Mouse (Mus musculus) right cerebral cortex, postnatal 14 days (tissue): ENCODE data around the gene Lgsn.

ENCODE experiments used
- DNase-seq: peaks from one replicate; pipeline ENCODE4 v3.0.0; 2022

Gene Lgsn

DNA sequence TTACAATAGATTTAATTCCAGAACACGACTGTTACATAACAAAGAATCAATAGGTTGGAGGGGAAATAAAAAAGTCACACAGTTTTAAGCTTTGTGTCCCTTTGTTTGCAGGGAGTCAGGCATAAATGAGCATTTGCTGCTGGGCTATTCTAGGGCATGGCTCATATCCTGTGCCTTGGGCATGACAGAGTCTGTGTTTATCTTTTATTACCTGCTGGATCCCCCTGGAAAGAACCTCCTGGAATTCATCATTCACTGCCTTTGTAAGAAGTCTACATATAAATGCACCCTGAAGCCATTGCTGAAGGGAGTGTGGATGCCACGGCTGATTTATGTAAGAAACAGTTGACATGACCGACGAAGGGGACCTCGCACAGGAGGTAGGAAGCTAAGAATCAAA lies at the start of gene Lgsn:
Lgsn (plus strand) TSS at position 301 of the 400 bp plus-strand sequence.
- DNase-seq, result no peak

DNA sequence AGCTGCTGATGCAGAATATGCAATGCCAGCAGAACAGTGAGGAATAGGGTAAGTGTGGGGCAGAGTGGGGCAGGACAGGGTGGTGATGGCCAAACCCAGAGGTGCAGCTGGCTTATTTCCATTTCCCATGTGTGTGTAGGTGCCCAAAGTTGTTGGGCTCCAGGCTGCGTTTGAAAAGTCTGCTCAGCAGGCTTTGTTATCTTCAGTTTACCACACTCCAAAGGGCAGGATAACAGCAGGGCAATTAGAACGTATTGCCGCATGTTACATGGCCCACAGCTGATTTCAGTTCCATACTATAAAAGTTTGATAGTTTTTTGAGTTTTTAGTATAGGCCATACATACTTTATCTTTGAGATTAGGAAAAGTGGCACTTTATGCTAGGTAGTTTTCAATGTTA lies 37.8 kb upstream of the Lgsn start:
- DNase-seq, result no peak

DNA sequence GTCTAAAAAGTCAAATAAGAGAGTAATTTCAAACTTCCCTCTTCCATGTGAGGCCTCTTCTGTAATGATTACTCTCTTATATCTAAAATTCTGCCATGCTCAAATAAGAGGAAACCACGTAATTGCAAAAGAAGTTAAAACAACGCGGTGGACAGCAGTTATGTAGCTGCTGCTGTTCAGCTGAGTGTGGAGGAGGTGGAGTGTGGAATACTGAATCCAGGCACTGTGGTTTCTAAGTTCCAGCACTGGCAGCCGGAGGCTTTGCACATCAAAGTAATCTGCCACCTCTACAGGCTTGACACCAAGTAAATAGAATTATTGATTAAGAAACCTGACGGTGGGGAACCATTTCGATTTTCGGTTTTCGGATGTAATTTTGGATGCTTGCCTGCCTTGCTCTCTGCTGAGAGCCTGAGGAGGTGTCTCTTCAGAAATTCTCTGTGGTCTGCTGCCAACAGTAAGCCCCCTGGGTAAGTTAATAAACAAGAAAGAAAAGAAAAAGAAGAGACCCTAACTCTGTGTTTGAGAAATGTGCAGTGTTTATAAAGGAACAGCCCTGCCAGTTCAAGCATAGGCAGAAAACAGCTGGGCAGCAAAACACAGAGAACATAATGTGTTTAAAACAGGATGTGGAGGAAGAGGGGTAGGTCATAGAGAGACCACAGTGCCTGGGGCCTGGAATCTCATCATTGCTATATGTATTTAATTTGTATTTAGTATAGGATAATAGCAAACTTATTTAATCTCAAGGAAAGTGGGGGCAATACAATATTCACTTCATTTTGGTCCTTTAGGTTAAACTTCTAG lies 33.7 kb upstream of the Lgsn start:
- DNase-seq, result no peak

DNA sequence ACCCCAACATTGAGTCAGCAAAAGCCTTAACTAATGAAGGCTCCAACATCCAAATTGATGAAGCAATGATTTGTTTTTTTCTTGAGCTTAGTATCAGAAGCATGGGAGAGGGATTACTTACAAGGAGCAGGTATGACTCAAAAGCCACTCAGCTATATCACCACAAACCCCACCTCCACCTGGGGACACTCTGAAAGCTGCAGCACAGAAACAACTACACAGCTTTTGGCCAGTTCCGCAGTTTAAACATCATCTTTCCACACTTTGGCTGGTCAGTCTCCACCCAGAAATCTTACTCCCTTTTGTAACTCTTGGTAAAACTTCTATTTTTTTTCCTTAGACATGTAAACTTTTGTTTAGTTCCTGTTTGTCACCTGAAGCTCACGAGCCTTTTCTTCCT lies 32.6 kb upstream of the Lgsn start:
- DNase-seq, result no peak

DNA sequence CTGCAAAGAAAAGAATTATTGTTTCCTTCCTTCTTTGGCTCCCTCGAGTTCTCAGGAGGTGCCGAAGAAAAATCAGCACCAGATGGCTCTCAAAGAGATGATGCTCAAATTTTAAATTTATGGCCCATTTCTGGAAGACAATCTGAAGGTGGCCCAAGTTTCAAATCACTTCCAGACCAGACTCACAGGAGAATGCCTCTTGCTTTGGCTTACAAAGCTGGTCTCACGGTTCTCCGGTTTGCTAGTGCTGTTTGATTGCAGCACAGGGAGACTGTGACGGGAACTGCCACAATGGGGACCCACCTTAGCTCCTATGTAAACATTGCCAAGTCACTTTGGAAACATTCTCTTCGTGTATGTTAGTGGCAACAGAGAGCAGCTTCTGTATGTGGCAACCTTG lies 26.5 kb upstream of the Lgsn start:
- no peak for DNase-seq

DNA sequence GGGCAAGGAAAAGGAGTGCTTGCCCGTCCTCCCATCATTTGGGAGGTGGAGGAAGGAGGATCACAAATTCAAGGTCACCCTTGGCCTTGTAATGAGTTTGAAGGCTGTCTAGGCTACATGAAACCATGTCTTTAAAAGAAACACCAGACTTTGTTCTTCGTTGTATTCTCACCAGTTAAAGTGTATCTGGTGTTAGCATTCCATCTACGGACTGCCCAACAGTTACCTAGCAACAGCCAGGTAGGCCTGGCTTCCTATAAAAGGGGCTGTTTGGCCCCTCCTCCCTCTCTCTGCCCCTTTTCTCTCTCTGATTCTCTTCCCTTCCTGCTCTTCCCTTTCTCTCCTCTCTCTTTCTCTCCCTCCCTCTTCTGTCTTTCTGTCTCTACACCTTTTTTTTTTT lies 25.7 kb upstream of the Lgsn start:
- no peak for DNase-seq

DNA sequence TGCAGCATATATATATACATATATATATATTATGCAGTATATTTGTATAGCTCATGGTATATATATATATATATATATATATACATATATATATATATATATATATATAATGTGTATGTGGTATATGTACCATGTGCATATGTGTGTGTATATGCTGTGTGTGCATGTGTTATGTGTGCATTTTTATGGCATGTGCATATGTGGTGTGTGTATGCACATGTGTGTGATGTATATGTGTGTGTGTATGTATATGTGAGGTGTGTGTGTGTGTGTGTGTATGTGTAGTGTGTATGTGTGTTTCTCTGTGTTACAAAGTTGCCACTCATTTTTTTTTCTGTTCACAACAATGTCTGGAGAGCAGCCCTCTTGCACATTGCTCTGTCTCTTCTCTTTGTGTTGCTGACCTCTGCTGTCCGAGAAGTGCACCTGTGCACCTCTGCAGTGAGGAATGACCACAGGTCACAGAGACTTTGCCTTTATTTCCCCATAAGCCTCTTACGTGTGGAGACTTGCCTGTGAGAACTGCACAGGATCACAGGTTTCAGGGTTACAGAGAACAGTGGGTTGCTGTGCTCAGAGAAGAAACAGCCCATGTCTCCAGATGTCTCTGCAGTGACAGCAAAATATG lies 23.3 kb upstream of the Lgsn start:
- no peak for DNase-seq

DNA sequence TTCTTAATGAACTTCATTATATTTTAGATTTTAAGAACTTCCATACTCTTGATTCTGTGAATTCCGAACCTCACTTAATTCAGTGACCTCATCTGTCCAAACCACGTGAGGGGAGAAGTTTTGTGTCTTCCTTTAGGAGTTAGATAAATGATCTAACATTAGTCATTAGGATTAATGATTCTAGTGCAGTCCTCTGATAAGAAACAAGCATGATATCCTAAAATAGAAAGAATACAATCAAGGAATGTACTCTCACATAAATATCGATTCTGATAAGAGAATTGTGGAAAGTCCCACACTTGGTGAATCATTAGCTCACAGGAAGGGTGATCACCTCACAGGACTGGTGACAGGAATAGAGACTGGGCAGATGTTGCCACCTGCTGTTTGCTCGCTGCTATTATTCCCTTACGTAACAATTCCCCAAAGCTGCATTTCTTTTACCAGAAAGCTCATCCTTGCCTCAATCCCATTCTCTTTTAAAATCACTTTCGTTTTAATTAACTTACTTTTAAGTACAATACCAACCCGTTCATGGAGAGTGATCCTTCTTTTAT lies 22.3 kb upstream of the Lgsn start:
- DNase-seq, result peak; percentile 25

DNA sequence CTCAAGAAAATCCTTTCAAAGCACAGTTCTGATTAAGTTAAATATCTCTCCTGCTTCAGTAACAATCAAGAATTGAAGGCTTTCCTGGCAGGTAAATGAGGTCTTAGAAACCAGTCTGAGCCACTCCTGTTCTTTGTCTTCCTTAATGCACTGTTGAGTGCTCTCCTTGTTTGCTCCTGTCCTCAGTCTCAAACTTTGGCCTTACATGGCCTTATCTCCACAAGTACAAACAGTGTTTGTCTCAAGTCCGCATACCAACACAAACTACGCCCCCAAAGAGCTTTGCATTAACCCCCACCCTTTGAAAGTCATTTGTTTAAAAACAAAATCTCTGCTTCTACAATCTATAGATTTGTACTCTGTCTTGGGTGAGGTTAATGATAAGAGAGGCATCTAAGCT lies 20.0 kb upstream of the Lgsn start:
- DNase-seq, result no peak

DNA sequence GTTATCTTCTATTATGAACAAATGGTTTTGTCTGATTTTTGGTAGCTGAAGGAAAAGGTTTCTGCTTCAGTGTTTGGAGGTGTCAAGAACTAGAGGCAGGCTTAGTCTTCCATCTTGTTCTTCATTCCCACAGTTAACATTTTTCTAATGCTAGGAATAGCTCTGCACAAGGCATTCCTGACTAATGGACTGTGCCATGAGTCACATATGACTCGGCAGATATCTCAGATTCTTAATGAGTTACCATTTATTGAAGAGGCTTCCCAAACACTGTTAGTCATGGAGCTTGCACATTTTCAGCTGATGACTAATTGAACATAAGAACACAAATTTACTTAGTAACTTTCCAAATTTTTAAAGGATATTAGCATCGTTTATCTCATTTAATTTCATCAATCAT lies 19.3 kb upstream of the Lgsn start:
- DNase-seq, result no peak

DNA sequence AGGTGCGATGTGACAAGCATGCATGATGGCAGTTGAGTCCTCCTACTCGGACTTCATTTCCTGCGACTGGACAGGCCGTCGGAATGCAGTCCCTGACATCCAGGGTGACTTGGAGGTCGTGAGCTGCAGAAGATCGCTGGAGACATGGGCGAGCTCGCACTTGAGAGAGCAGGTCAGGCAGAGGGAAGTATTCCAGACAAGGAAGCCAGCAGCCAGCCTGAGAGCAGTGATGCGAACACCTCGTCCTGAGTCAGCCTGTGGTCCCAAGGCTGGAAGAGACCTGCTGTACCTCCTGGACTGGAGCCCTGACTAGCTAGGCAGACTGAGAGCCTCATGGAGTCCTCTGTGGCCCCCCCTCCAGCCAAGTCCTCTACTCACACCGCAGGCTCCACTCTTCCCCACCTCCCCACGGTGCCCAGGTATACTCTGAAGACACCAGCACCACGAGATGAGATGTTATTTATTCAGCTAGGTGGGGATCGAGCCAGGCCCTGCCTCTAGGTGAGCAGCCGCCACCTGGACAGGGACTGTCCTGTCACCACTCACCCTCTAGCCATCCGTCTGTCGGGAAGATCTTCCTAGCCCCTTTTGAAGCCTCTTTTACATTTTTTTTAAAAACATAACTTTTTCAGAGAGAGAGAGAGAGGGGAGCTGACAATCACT lies 11.5 kb upstream of the Lgsn start:
- no peak for DNase-seq

DNA sequence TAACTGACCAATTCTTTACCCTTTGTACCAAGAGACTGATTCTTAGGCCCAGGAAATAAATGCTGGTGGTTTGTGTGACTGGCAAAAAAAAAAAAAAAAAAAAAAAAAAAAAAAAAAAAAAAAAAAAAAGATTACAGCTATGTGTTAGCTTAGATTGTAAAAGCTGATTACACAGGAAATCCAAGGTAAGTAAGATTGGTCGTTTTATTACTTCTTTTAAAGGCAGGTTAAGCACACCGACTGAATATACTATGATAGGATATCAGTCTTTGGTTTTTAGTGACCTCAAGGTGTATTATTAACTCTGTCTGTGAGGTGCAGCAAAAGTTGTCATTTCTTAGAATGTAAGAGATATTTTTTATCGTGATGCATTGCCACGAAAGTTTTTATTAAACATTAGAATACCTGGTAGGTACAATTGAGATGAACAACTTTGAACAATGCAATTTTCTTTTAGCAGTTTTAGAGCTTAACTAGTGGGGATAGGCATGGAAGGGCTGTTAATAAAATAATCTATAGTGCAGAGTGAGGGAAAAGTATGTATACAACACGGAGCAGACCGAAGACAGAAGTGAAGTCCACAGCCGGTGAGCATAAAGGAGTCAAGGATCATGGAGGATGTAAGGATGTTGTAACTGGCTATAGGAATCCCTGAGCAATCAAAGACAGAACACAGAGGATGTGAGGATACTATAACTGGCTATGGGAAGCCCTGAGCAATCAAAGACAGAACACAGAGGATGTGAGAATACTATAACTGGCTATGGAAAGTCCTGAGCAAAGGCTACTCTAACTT lies 10.7 kb upstream of the Lgsn start:
- no peak for DNase-seq

DNA sequence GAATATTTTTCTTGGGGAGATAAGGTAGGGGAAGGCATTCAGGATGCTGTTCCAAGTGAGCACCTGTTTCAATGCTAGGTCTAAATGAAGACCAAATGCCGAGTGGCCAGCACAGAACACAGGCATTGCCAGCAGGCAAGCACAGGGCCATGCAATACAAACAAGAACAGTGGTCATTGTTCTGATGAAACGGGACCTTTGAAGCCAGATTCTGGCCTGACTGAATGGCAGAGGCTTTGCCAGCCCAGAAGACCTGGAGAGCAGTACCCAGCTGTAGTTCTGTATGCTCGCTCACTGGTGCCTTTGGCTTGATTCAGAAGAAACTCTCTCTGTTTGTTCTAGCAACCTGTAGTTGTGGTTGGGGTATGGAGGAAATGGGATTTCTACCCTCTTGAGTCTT lies 800 bp upstream of the Lgsn start:
- DNase-seq, result no peak

DNA sequence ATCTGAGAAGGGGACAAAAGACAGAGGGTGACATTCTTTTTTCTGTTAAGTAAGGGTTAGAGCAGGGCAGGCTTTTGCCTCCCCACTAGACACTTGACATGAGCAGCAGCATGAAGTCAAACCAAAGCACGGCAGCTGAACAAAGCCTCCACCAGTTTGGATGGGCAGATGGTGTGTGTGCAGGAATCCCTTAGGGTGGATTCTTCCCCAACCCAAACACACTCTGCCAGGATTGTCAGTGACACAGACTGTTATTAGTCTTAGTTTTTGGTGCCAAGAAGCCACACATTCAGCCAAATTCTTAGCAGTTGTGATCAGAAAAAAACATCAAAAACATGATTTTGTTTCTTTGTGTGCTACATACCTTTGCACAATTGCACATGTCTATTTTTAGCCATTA lies 2.1 kb downstream of the Lgsn start:
- no peak for DNase-seq

DNA sequence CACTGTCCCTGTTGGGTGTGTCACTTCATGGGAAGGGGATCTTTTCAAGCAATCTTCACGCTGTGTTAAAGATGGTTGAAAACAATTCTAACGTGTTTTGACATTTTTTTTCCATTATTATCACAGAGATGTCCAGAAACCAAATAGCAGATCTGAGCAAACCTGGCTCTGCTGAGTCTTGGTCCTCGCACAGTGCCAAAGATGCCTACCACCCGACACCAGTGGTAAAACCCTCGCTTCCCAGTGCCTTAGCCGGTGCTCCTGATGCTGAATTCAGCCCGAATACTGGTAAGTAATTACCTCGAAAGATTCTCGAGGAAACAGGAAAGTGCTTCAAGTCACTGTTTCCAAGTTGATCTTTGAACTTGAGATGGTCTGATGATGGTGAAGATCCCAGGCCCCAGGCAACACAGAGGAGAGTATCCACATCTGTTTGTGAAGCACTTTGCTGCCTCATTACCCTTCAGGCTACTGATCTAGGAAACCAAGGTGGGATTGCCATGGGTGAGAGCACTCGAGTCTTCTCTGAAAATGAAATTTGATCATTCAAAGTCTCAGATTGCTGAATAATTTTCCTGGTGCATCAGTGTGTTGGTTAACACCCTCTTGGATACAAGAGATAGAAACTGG lies 14.2 kb downstream of the Lgsn start:
- DNase-seq, result no peak

DNA sequence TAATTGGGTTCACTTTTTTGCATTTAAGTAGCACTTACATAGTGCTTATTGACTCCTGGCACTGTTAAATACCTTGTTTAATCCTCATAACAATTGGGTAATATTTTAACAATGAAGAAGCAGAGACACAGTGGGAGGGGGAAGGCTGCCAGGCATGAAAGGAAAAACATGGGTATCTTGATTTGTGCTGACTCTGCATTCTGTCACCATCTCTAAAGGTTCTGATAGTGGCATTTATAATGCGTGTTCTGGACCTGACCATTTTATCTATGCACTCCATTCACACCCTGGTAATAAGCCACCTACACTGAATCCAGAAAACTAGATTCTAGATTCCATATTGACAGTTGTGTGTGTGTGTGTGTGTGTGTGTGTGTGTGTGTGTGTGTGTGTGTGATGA lies 19.4 kb downstream of the Lgsn start:
- DNase-seq, result no peak

DNA sequence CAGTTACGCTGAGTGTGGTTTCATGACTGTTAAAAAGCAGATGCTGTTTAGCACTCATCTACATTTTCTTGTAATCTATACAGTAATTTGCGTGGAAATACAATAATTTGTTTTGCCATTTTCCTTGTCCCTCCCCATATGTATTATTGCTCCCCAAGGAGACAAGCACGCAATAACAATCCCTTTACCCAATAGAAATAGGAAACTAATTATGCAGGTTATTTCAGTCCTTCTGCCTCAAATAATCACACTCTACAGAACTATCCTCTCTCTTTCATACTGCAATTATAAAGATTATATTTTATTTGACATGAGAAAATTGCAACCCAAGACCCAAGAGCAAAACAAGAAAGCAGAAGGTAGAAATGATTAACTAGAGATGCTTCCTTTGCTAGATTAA lies 20.8 kb downstream of the Lgsn start:
- DNase-seq, result no peak

DNA sequence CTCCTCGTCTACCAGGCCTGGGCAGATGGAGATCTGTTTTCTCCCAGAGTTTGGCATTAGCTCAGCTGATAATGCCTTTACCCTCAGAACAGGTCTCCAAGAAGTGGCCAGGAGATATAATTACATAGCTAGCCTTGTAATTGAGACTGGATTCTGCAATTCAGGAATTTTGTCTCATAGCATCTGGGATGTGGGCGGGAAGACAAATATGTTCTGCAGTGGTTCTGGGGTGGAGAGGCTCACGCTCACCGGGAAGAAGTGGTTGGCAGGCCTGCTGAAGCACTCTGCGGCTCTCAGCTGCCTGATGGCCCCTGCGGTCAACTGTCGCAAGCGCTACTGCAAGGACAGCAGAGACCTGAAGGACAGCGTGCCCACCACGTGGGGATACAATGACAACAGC lies 27.6 kb downstream of the Lgsn start:
- DNase-seq, result no peak

DNA sequence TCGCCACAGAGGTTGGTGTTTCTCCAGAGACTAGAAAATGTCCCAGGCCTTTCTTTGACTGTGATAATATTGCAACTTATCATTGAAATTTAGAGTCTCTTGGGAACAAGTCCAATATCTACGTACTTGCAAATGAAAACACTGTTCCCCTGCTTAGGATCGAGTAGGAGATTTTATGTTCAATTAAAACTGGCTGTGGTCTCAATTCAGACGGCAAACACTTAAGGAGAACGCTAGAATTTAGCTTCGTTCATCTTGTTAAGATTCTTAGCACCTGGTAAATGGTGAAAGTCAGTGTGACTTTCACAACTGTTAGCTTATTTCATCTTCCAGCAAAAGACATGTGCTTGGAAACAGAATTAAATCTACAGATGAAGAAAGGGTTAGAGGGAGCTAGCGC lies 29.1 kb downstream of the Lgsn start:
- no peak for DNase-seq

DNA sequence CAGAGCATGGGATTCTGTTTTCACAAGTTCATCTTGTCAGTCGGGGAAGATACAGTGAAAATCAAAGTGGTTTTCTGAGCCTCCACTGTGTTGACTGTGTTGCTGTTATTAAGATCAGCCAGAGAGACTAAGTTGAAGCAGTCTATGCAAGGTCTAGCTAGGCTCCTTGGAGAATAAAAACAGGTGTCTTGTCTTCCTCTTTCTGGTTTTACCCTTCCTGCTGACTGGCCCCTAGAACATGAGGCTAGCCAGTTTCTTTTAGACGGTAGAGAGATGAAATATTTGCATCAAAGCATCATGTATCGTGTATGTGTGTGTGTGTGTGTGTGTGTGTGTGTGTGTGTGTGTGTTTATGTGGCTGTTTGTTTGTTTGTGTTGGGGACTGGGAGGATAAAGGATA lies 29.6 kb downstream of the Lgsn start:
- no peak for DNase-seq

DNA sequence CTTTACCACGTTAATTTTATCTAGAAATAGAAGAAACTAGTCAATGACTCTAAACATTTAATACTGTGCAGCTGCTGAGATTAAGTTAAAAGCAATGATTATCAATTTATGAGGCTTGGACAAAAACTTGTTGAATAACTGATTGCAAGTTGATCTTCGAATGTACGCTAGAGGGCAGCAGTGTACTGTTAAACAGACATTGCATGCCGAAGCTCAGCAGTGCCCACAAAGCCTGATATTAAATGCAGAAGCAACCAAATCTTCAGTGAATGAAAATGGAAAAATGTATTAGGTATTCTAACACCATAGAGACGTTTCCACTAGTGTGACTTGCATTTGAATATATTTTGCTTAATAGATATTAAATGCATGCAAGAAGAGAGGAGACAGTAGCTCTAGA lies 33.9 kb downstream of the Lgsn start:
- peak; percentile 62 for DNase-seq

DNA sequence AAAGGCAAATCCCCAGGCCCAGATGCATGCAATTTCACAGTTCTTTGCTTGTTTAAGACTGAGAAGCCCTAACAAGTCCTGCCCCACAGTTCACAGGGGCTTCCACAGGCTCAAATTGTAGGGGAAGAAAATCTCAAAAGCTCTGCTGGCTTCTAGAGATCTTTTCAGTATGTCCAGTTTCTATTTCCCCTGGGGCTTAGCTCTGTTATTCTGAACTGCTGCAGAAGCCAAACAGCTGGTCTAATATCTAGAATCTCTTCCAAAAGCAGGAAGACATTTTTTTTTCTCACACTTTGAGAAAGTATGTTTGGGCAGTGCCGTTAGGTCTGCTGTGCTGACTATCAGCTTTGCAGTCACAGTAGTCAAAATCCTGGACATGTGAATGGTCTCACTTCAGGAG lies 38.6 kb downstream of the Lgsn start:
- DNase-seq, result no peak
